16 mouse cellular contexts compared by ENCODE assay signal in genomic region chr1:55499872-55500271, GRCm38 (mm10).
DNase-seq lines count a peak whose midpoint lies in the region; ATAC-seq lines count a peak whose summit lies in the region.
"Had no signal": no experiment of that assay in that cellular context is flagged by ENCODE, and none has a peak within 500 bp of the region (broad histone marks: within the 10 kb centered on the region; RNA-seq: fewer than 3 reads in every experiment).

No protein-coding gene starts in this region.

- peak; percentile 48 for DNase-seq in forebrain, embryonic 14.5 days (ENCODE audit: low spot score)
- peak; percentile 12 for DNase-seq in urinary bladder, postnatal 14 days (ENCODE audit: low spot score)
- no peak for DNase-seq in urinary bladder, postnatal 36 days (ENCODE audit: low spot score in 2 of 2)
- peak; percentile 31 to 55 for DNase-seq in left cerebral cortex, adult 9 months (ENCODE audit: low spot score in 2 of 2)
- no peak for DNase-seq in adrenal gland, adult 2 months
- no peak for DNase-seq in heart, postnatal 25 days (ENCODE audit: low spot score)
- DNase-seq: adrenal gland, adult 8-10 months; cerebellum, postnatal 25 days; liver, embryonic 13.5 days had no signal

- no peaks in the 10 kb centered on the region for H3K36me3 ChIP-seq in forebrain, embryonic 14.5 days (ENCODE audit: control insufficient read depth, insufficient read depth, low read length)
- H3K36me3 ChIP-seq in forebrain, embryonic 13.5 days (ENCODE audit: poor library complexity, severe bottlenecking) = no peaks in the 10 kb centered on the region
- H3K36me3 ChIP-seq: limb, embryonic 10.5 days; liver, embryonic 13.5 days; neural tube, embryonic 13.5 days had no signal

- 46% methylated on average over 1 of the region's 1 CpGs for WGBS in forebrain, embryonic 14.5 days
- 57% methylated on average over 1 of the region's 1 CpGs for WGBS in forebrain, embryonic 13.5 days

- no peaks in the 10 kb centered on the region for H3K27me3 ChIP-seq in forebrain, embryonic 14.5 days (replicated peaks; ENCODE audit: control insufficient read depth, insufficient read depth, low read length)
- H3K27me3 ChIP-seq in forebrain, embryonic 13.5 days = no peaks in the 10 kb centered on the region
- H3K27me3 ChIP-seq: liver, embryonic 13.5 days; megakaryocyte, embryonic 14.5 days; neural tube, embryonic 13.5 days had no signal

- H3K4me2 ChIP-seq in forebrain, embryonic 14.5 days (ENCODE audit: low read length) = no peak overlapping the region
- H3K4me2 ChIP-seq in forebrain, embryonic 13.5 days = no peak overlapping the region
- H3K4me2 ChIP-seq: liver, embryonic 13.5 days; neural tube, embryonic 13.5 days had no signal

- ATAC-seq in forebrain, embryonic 14.5 days = no peak; the same call in 1 of the 2 replicates
- no peak for ATAC-seq in forebrain, embryonic 13.5 days
- no peak for ATAC-seq in megakaryocyte-erythroid progenitor cell, adult 5-6 weeks (replicated peaks; ENCODE audit: low FRiP score, low TSS enrichment, poor library complexity, severe bottlenecking)
- ATAC-seq: hindbrain, embryonic 16.5 days; lung, postnatal 0 days had no signal

- H3K9me3 ChIP-seq in forebrain, embryonic 14.5 days (replicated peaks; ENCODE audit: control insufficient read depth, low read length) = no peaks in the 10 kb centered on the region
- H3K9me3 ChIP-seq in forebrain, embryonic 13.5 days (replicated peaks) = no peaks in the 10 kb centered on the region
- H3K9me3 ChIP-seq: limb, embryonic 10.5 days; liver, embryonic 13.5 days; neural tube, embryonic 13.5 days had no signal

- peaks cover 8% of the 10 kb centered on the region for H3K4me1 ChIP-seq in forebrain, embryonic 14.5 days (ENCODE audit: control insufficient read depth, insufficient read depth, low read length)
- peaks cover 10% of the 10 kb centered on the region for H3K4me1 ChIP-seq in forebrain, embryonic 13.5 days
- H3K4me1 ChIP-seq: liver, embryonic 13.5 days; megakaryocyte, embryonic 14.5 days had no signal

- no peak overlapping the region for H3K4me3 ChIP-seq in forebrain, embryonic 14.5 days (ENCODE audit: low read depth, low read length)
- H3K4me3 ChIP-seq in forebrain, embryonic 13.5 days = no peak overlapping the region
- H3K4me3 ChIP-seq: limb, embryonic 10.5 days; liver, embryonic 13.5 days; megakaryocyte, embryonic 14.5 days; neural tube, embryonic 13.5 days had no signal

- no peak overlapping the region for H3K9ac ChIP-seq in forebrain, embryonic 14.5 days (ENCODE audit: low read length)
- no peak overlapping the region for H3K9ac ChIP-seq in forebrain, embryonic 13.5 days
- H3K9ac ChIP-seq: liver, embryonic 13.5 days; neural tube, embryonic 13.5 days had no signal

- no peak overlapping the region for H3K27ac ChIP-seq in forebrain, embryonic 14.5 days (ENCODE audit: low read depth, low read length)
- no peak overlapping the region for H3K27ac ChIP-seq in forebrain, embryonic 13.5 days
- H3K27ac ChIP-seq: limb, embryonic 10.5 days; liver, embryonic 13.5 days; neural tube, embryonic 13.5 days had no signal

- intact Hi-C loops in heart, postnatal 25 days (cut with DNase I) = no loop called here

Comparison
In these comparisons a context has a peak if more than half of its experiments do, and no peak if none do; other contexts are left out.
1. DNase-seq: peak in forebrain, embryonic 14.5 days (single experiment), urinary bladder, postnatal 14 days (single experiment) and left cerebral cortex, adult 9 months (2 of 2); none in urinary bladder, postnatal 36 days (0 of 2), adrenal gland, adult 2 months (single experiment) and heart, postnatal 25 days (single experiment).